Mouse (Mus musculus) liver, adult 2 months (tissue): Measurements from ENCODE around the gene Ptpn4.

ENCODE experiments used
- CTCF ChIP-seq: fragments of 200-500 bp; IDR thresholded peaks from 2 replicates; pipeline ENCODE4 v1.5.1; 2011; ENCODE audit warnings: low read depth, low read length, control low read depth
- POLR2A ChIP-seq: fragments of 200-500 bp; IDR thresholded peaks from 2 replicates; pipeline ENCODE4 v1.6.1; 2011; ENCODE audit warnings: low read length, control low read depth; ENCODE audit not compliant: insufficient read depth; ENCODE audit errors: extremely low read depth

GRCm38 (mm10) chr1:119838241-119838640 lies 828 bp upstream of the Ptpn4 start:
- TF ChIP-seq CTCF = no peak
- TF ChIP-seq POLR2A = no peak
